Mouse (Mus musculus) neural tube, embryonic 15.5 days (tissue): ENCODE measurements around the gene Kansl1. TPM values are rescaled to one million over a fixed set of nuclear protein-coding genes. Genes with fewer than 3 reads are reported as not detected.
"Not testable (repeated sequence)": the region's sequence is repeated elsewhere in the genome, so short reads cannot be mapped to it uniquely, and the experiment has no call there.

Experiments used
- ATAC-seq: fragments of 200-750 bp; cut with Nextera tagmentation; 2 replicates; pipeline ENCODE4 v1.8.0; 2017; ENCODE audit warnings: mild to moderate bottlenecking, moderate TSS enrichment, moderate library complexity; ENCODE audit not compliant: low FRiP score
- H3K27ac ChIP-seq: fragments of 300-500 bp; sonication (generic); replicated peaks from 2 replicates; pipeline ENCODE4 v1.5.1; 2015; ENCODE audit warnings: mild to moderate bottlenecking, inconsistent platforms
- H3K27me3 ChIP-seq: fragments of 300-500 bp; sonication (generic); replicated peaks from 2 replicates; pipeline ENCODE4 v1.6.1; 2015; ENCODE audit warnings: inconsistent platforms
- H3K36me3 ChIP-seq: fragments of 300-500 bp; sonication (generic); 2 replicates; pipeline ENCODE4 v1.6.1; 2015; ENCODE audit warnings: inconsistent platforms
- H3K4me1 ChIP-seq: fragments of 300-500 bp; sonication (generic); 2 replicates; pipeline ENCODE4 v1.6.1; 2015; ENCODE audit warnings: inconsistent platforms
- H3K4me2 ChIP-seq: fragments of 300-500 bp; sonication (generic); 2 replicates; pipeline ENCODE4 v1.6.1; 2015; ENCODE audit warnings: inconsistent platforms, mild to moderate bottlenecking, moderate library complexity
- H3K4me3 ChIP-seq: fragments of 300-500 bp; sonication (generic); replicated peaks from 2 replicates; pipeline ENCODE4 v1.5.1; 2015; ENCODE audit warnings: mild to moderate bottlenecking, inconsistent platforms
- H3K9ac ChIP-seq: fragments of 300-500 bp; sonication (generic); replicated peaks from 2 replicates; pipeline ENCODE4 v1.6.1; 2015; ENCODE audit warnings: mild to moderate bottlenecking, inconsistent platforms
- H3K9me3 ChIP-seq: fragments of 300-500 bp; sonication (generic); replicated peaks from 2 replicates; pipeline ENCODE4 v1.6.1; 2016; ENCODE audit warnings: inconsistent platforms
- WGBS: fragments of 180-500 bp; shearing (Covaris S2); methylation state at CpG from one replicate; pipeline ENCODE4 v1.1.7; 2015; ENCODE audit warnings: mixed read lengths; 5-methylcytosine and 5-hydroxymethylcytosine counted together
- polyA plus RNA-seq: library from polyadenylated mRNA; unstranded; fragments of >200 nt; fragmentation: Nextera tagmentation; extraction: Ambion mirVana; gene quantifications from 2 replicates; pipeline ENCODE4 v1.2.1, GENCODE M21; 2015

The Kansl1 gene
- polyA plus RNA-seq, 1 experiment from 2014 or later = 23.3 TPM

DNA sequence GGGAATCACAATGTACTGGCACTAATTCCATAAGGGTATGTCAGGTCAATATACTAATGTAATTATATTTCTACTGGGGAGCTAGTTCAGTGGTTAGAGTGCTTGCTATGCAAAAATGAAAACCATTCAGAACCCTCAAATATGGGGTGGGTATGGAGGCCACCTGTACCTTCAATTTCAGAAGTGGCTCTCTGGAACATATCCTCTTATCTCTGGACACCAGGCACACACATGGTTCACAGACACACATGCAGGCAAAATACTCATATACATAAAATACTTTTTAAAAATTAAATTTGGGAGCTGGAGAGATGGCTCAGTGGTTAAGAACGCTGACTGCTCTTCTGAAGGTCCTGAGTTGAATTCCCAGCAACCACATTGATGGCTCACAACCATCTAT is 16.0 kb downstream of the Kansl1 start:
- H3K4me1 ChIP-seq = no peaks in the 10 kb centered on the region
- H3K4me3 ChIP-seq = no peak overlapping the region
- H3K36me3 ChIP-seq = no peaks in the 10 kb centered on the region
- no peak overlapping the region for H3K9ac ChIP-seq
- 96% methylated on average over 1 of the region's 1 CpGs for WGBS
- no peak overlapping the region for H3K4me2 ChIP-seq
- ATAC-seq = no peak
- H3K27me3 ChIP-seq = no peaks in the 10 kb centered on the region
- H3K9me3 ChIP-seq = no peaks in the 10 kb centered on the region
- H3K27ac ChIP-seq = no peak overlapping the region

DNA sequence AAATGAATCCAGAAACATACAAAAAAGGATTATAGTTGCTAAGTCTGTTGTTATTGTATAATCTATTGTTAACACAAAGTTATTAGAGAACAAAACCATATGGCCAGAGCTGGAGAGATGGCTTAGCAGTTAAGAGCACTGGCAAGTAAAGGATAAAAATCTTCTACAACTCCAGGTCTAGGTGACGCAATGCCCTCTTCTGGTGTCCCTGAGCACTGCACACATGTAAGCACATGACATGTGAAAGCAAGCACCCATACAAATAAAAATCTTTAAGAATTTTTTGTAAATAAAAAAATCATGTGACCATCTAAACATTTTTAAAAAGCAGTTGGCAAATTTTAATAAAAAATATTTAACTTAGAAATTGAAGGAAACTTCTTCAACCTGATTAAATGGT is 17.4 kb downstream of the Kansl1 start:
- no peak overlapping the region for H3K4me2 ChIP-seq
- no peak overlapping the region for H3K27ac ChIP-seq
- H3K9me3 ChIP-seq = no peaks in the 10 kb centered on the region
- H3K9ac ChIP-seq = no peak overlapping the region
- H3K4me3 ChIP-seq = no peak overlapping the region
- 98% methylated on average over 1 of the region's 1 CpGs for WGBS
- ATAC-seq = no peak
- no peaks in the 10 kb centered on the region for H3K27me3 ChIP-seq
- no peaks in the 10 kb centered on the region for H3K36me3 ChIP-seq
- H3K4me1 ChIP-seq = no peaks in the 10 kb centered on the region

DNA sequence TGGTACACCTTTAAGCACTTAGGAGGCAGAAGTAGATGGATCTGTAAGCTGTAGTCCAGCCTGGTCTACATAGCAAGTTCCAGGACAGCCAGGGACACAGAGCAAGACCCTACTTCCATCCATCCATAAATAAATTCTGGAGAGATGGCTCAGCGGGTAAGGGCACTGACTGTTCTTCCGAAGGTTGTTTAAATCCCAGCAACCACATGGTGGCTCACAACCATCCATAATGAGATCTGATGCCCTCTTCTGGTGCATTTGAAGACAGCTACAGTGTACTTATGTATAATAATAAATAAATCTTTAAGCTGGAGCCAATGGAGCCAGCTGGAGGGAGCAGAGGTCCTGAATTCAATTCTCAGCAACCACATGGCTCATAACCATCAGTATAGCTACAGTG is 20.2 kb downstream of the Kansl1 start:
- H3K4me2 ChIP-seq = not testable (repeated sequence)

DNA sequence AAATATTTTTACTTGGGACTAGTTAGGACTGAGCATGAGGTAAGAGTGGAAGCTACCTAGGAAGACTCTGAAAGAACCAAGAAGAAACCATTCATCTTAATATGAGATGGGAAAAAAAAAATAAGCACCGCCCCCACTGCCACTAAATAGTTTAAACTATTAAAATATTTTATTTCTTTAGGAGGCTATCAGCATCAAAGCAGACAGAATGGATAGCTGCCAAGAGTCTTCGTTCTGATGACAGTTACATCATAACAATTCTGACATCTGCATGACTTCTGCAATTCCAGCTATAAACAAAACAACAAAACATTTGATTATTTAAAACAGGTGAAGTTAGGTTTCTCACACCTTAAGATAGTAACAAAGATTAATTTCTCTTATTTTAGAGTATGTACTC is 23.1 kb downstream of the Kansl1 start:
- Histone ChIP-seq H3K36me3 (no peaks in the 10 kb centered on the region), H3K4me2 (no peak overlapping the region), H3K27me3 (no peaks in the 10 kb centered on the region), H3K27ac (no peak overlapping the region), H3K9me3 (no peaks in the 10 kb centered on the region), H3K9ac (no peak overlapping the region), H3K4me3 (no peak overlapping the region), H3K4me1 (peaks cover 6% of the 10 kb centered on the region; the same call in 1 of the 2 replicates)
- ATAC-seq = no peak
- 95% methylated on average over 2 of the region's 2 CpGs for WGBS

More for the DNA sequence above, 20.2 kb downstream of the Kansl1 start:
- H3K27ac ChIP-seq, H3K4me3 ChIP-seq, H3K27me3 ChIP-seq, H3K4me1 ChIP-seq, H3K9me3 ChIP-seq, ATAC-seq, H3K9ac ChIP-seq, H3K36me3 ChIP-seq: not testable (repeated sequence)
- 36% methylated on average over 2 of the region's 2 CpGs for WGBS

DNA sequence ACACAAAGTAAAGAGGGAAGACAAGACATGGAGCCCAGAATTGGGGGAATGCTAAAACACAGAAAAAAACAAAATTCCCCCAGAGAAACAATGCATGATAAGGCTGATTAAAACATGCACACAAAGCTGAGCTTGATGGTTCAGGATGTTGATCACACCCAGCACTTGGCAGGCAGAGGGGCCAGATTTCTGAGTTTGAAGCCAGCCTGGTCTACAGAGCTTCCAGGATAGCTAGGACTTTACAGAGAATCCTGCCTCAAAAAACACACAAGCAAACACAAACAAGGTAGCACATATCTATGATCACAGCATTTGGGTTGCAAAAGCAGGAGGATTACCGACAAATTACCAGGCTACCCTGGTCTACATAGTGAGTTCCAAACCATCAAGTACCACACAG is 23.6 kb downstream of the Kansl1 start:
- no peak for ATAC-seq
- 100% methylated on average over 1 of the region's 1 CpGs for WGBS
- H3K27me3 ChIP-seq = no peaks in the 10 kb centered on the region

DNA sequence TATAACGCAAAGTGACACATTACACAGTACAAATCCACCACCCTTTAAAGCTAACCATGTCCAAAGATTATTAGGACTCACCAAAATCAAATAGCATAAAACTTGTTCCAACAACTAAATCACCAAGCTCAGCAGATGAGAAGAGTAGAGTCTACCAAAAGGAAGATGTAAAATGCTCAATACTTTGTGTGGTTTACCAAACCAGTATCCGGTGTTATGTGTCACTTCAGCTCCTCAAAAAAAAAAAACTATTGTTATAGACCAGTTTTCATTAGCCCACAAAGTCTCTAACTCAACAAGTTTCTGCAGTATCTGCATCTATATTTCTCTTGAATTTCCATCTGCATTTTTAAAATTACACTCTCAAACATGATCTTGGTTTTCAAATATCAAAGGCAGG is 25.3 kb downstream of the Kansl1 start:
- 55% methylated on average over 2 of the region's 2 CpGs for WGBS
- Histone ChIP-seq H3K9ac (peak overlapping the region; percentile 96), H3K36me3 (no peaks in the 10 kb centered on the region), H3K4me2 (peak overlapping the region; percentile 76), H3K4me1 (peaks cover 16% of the 10 kb centered on the region), H3K27ac (peak overlapping the region; percentile 100; the same call in 1 of the 2 replicates), H3K4me3 (peak overlapping the region; percentile 85), H3K27me3 (no peaks in the 10 kb centered on the region), H3K9me3 (no peaks in the 10 kb centered on the region)
- no peak for ATAC-seq

More for the DNA sequence above, 23.6 kb downstream of the Kansl1 start:
- Histone ChIP-seq H3K4me2 (no peak overlapping the region), H3K4me3 (no peak overlapping the region), H3K9me3 (no peaks in the 10 kb centered on the region), H3K36me3 (no peaks in the 10 kb centered on the region), H3K4me1 (peaks cover 6% of the 10 kb centered on the region; the same call in 1 of the 2 replicates), H3K27ac (no peak overlapping the region), H3K9ac (no peak overlapping the region)

DNA sequence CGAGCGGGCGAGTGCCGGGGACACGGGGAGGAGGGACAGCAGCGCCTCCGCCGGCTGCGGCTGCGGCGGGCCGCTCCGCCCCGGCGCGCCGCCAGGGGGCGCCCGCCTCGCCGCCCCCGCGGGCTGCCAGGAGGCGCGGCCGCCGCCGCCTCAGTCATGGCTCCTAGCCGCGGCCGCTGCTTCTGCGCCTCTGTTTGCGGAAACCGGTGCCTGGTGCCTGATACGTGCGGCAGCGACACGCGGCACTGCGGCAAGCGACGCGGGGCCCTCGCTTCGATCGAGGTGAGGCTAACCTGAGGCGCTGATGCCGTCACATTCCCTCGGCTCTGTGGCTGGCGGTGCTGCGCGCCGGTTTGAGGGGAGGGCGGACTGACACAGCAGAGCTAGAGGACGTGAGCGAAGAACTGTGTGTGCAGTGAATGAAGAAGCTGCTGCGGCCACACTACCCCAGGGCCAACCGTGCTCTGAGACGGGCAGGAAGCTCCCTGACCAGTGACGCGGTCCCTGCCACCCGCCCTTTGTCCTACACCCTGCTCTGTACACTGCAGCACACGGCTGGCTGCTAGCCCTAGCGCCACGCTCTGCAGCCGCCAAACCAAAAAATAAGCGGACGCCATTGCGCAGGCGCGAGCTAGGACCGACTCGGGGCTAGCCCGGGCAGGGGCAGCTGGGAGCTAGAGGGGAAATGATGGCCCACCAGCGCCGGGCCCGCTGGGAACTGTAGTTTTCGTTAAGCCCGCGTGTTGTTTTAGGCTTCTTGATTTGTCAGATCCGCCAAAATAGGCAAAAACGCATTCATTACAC is 26.1 kb downstream of the Kansl1 start:
- Histone ChIP-seq H3K4me1 (peaks cover 21% of the 10 kb centered on the region), H3K9ac (peak overlapping the region; percentile 96), H3K27me3 (no peaks in the 10 kb centered on the region), H3K4me2 (peak overlapping the region; percentile 76), H3K27ac (peak overlapping the region; percentile 100), H3K9me3 (no peaks in the 10 kb centered on the region), H3K4me3 (peak overlapping the region; percentile 85), H3K36me3 (no peaks in the 10 kb centered on the region)
- WGBS = under 1% methylated on average over 74 of the region's 82 CpGs
- ATAC-seq = peak; percentile 92

DNA sequence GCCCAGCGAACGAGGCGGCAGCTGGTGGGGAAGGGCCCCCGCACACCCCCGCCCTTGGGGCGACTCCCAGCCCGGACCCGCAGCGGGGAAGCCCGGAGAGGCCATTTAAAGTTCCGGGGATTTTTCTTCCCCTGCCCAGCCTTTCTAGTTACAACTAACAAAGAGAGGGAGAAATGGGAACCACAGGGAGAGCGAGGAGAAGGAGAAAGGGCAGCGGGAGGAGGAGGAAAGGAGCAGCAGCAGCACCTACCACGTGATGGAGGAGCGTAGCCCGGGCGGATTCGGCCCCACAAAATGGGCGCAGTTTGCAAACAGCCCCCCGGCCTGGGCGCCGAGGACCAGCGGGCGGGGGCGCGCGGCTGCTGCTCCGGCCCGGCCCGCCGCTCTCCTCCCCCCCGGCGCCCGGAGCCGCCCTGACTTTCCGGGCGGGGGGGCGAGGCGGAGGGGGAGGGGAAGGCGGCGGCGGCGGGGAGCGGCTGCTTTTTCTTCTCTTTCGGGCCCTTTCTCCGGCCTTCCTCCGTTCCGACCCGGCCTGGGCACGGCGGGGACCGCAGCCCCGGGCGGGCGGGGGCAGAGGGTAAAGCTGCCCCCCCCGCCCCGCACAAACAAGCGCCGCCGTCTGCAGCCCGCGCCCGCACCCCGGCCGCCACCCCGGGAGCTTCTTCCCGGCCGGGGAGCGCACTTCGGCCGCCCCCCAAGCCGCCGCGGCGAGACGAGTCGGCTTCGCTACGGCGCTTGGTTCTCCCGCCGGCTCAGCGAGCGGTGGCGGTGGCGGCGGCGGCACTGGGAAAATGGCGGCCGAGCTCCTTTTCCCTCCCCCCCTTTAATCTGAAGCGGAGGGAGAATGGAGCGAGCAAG is 27.0 kb downstream of the Kansl1 start:
- Histone ChIP-seq H3K27ac (peak overlapping the region; percentile 100), H3K4me3 (peak overlapping the region; percentile 85), H3K9me3 (no peaks in the 10 kb centered on the region), H3K4me2 (peak overlapping the region; percentile 76), H3K27me3 (no peaks in the 10 kb centered on the region), H3K4me1 (peaks cover 25% of the 10 kb centered on the region), H3K36me3 (no peaks in the 10 kb centered on the region), H3K9ac (peak overlapping the region; percentile 96)
- under 1% methylated on average over 48 of the region's 92 CpGs for WGBS
- peak; percentile 63 for ATAC-seq

DNA sequence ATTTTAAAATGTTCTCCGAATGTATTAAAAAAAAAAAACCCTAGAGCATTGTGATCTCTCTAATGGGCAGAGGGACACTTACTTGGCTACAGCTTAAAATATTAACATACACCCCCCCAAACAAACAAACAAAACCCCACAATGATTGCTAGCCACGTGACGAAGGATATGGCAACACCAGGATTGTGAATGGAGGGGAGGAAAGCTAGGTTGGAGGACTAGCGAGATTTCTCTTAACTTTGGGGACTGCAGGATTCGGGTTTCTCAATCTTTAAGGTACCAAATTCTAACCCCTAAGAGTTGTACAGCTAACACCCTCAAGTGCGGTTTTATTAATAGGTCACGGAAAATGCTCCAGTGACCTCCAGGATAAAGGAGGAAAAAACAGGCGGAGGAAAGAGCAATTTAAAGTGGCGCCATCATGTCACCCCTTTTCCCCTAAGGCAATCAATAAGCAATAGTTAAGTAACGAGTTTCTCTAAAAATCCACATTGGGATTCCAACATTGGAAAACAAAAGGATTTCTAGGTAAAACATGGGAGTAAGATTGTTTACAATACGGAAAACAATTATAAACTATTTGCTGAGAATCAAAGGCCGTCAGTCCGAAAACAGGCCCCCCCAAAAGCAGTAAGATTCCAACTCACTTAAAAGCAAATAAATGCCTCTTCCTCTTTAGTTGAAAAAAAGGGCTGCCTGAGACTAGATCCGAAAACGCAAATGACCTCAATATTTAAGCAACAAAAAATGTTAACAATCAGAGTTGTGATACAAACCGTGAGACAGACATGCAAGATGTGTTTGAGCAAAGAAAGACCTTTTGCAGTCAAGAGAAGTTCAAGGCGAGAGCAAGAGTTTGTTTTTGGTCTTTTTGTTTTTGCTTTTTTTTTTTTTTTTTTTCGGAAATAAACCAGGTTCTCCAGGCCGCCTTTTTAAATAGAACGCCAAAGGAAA is 27.9 kb downstream of the Kansl1 start:
- peaks cover 27% of the 10 kb centered on the region for H3K4me1 ChIP-seq
- peak overlapping the region; percentile 96 for H3K9ac ChIP-seq
- no peaks in the 10 kb centered on the region for H3K27me3 ChIP-seq
- peak overlapping the region; percentile 100 for H3K27ac ChIP-seq
- no peaks in the 10 kb centered on the region for H3K36me3 ChIP-seq
- no peak for ATAC-seq
- no peaks in the 10 kb centered on the region for H3K9me3 ChIP-seq
- WGBS = under 1% methylated on average over 20 of the region's 20 CpGs
- peak overlapping the region; percentile 85 for H3K4me3 ChIP-seq
- peak overlapping the region; percentile 76 for H3K4me2 ChIP-seq

DNA sequence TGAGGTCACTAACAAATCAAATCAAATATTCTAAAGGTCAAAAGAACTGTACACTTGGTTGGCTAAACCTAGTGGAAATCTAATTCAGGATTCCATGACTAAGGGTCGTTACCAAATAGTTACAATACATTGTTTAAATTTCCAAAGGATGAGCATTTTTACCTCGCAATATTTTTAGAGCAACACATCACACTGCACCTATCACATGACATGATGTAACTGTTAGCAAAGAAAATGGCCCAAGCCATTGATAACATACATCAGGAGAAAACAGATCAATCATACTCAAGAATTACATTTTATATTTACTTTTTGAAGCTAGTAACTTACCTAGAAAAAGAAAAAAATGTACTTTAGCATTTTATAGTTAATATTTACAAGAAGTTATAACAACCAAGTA is 29.0 kb downstream of the Kansl1 start:
- H3K9ac ChIP-seq = no peak overlapping the region
- H3K4me1 ChIP-seq = peaks cover 27% of the 10 kb centered on the region
- no peak overlapping the region; the same call in 1 of the 2 replicates for H3K4me3 ChIP-seq
- no peak overlapping the region for H3K27ac ChIP-seq
- no peak for ATAC-seq
- no peaks in the 10 kb centered on the region for H3K27me3 ChIP-seq
- H3K4me2 ChIP-seq = peak overlapping the region; percentile 76
- WGBS = 46% methylated on average over 2 of the region's 2 CpGs
- no peaks in the 10 kb centered on the region for H3K9me3 ChIP-seq
- no peaks in the 10 kb centered on the region for H3K36me3 ChIP-seq

DNA sequence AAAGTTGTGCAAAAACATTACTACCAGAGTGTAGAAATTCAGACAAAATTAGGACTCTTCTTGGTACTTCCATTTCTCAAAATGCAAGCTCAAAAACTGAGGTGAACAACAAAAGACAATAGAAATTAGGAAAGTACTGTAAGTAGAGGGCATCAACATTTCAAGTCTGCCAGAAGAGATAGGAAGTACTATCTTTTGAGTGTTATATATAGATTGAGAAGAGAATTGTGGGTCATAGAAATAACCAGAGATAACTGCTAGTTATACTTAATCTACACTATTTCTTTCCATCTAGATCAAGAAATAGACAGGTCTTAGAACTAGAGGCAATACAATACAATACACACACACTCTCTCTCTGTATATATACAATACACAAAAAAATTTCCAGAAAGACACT is 30.2 kb downstream of the Kansl1 start:
- Histone ChIP-seq H3K27ac (no peak overlapping the region), H3K36me3 (no peaks in the 10 kb centered on the region), H3K4me1 (peaks cover 30% of the 10 kb centered on the region), H3K9me3 (no peaks in the 10 kb centered on the region), H3K4me2 (no peak overlapping the region), H3K4me3 (no peak overlapping the region), H3K27me3 (no peaks in the 10 kb centered on the region), H3K9ac (no peak overlapping the region)
- no peak for ATAC-seq
